Mouse (Mus musculus): Measurements from ENCODE around the gene Mitf. TPM values are rescaled to one million over a fixed set of nuclear protein-coding genes. Genes with fewer than 3 reads are reported as not detected.

Gene Mitf
- polyA plus RNA-seq, 1 experiment = 2.6 TPM

DNA sequence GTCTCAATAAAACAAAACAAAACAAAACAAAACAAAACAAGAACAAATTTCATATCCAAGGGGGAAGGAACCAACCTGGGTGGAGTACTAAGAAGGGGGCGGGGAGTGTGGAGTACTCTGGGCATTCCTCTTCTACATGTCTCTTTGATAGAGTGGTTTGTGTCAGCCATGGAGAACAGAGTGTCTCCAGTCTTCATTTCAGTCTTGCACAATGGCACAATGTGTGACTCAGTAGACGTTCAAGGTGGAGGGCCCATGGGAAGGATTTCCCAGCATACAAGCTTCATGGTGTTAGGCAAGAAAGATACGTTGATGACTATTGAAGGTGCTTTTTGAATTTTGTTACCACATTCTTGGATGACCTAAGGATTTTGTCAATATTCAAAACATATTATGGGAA is 117.4 kb downstream of the Mitf start:
- Histone ChIP-seq H3K4me1 (ENCODE audit: control insufficient read depth, insufficient read depth, insufficient read length) (no peaks in the 10 kb centered on the region), H3K4me3 (ENCODE audit: extremely low read depth, insufficient read depth, insufficient read length) (no peak overlapping the region), H3K36me3 (ENCODE audit: control insufficient read depth, insufficient read depth, low read length) (no peaks in the 10 kb centered on the region), H3K27me3 (ENCODE audit: control insufficient read depth, insufficient read depth, low read length) (no peaks in the 10 kb centered on the region), H3K27ac (ENCODE audit: insufficient read depth, low read length) (no peak overlapping the region)
- no peak for TF ChIP-seq CTCF (IDR thresholded peaks at IDR 0.05; ENCODE audit: extremely low read depth, insufficient read depth, insufficient read length, insufficient replicate concordance)
- no peak for TF ChIP-seq POLR2A (IDR thresholded peaks at IDR 0.05; ENCODE audit: low read depth, low read length)
- DNase-seq (ENCODE audit: low read depth in 1 of 2, low spot score in 2 of 2) = no peak
- WGBS = 92% methylated on average over 3 of the region's 3 CpGs

GRCm38 (mm10) chr6:97929051-97929450 is 122.2 kb downstream of the Mitf start:
- 71% methylated on average over 3 of the region's 3 CpGs for WGBS
- no peaks in the 10 kb centered on the region for H3K27me3 ChIP-seq (ENCODE audit: control insufficient read depth, insufficient read depth, low read length)
- TF ChIP-seq CTCF (IDR thresholded peaks at IDR 0.05; ENCODE audit: extremely low read depth, insufficient read depth, insufficient read length, insufficient replicate concordance) = no peak
- TF ChIP-seq POLR2A (IDR thresholded peaks at IDR 0.05; ENCODE audit: low read depth, low read length) = no peak

GRCm38 (mm10) chr6:97929466-97929865 is 122.6 kb downstream of the Mitf start:
- Histone ChIP-seq H3K4me3 (ENCODE audit: extremely low read depth, insufficient read depth, insufficient read length) (no peak overlapping the region), H3K27me3 (ENCODE audit: control insufficient read depth, insufficient read depth, low read length) (no peaks in the 10 kb centered on the region), H3K4me1 (ENCODE audit: control insufficient read depth, insufficient read depth, insufficient read length) (no peaks in the 10 kb centered on the region), H3K36me3 (ENCODE audit: control insufficient read depth, insufficient read depth, low read length) (no peaks in the 10 kb centered on the region), H3K27ac (ENCODE audit: insufficient read depth, low read length) (no peak overlapping the region)
- no peak for DNase-seq (ENCODE audit: low read depth in 1 of 2, low spot score in 2 of 2)
- WGBS = 36% methylated on average over 7 of the region's 7 CpGs
- TF ChIP-seq POLR2A (IDR thresholded peaks at IDR 0.05; ENCODE audit: low read depth, low read length) = no peak
- TF ChIP-seq CTCF (IDR thresholded peaks at IDR 0.05; ENCODE audit: extremely low read depth, insufficient read depth, insufficient read length, insufficient replicate concordance) = no peak

More at GRCm38 (mm10) chr6:97929051-97929450, 122.2 kb downstream of the Mitf start:
- no peak for DNase-seq (ENCODE audit: low read depth in 1 of 2, low spot score in 2 of 2)
- H3K4me3 ChIP-seq (ENCODE audit: extremely low read depth, insufficient read depth, insufficient read length) = no peak overlapping the region
- H3K27ac ChIP-seq (ENCODE audit: insufficient read depth, low read length) = no peak overlapping the region
- H3K4me1 ChIP-seq (ENCODE audit: control insufficient read depth, insufficient read depth, insufficient read length) = no peaks in the 10 kb centered on the region
- H3K36me3 ChIP-seq (ENCODE audit: control insufficient read depth, insufficient read depth, low read length) = no peaks in the 10 kb centered on the region

DNA sequence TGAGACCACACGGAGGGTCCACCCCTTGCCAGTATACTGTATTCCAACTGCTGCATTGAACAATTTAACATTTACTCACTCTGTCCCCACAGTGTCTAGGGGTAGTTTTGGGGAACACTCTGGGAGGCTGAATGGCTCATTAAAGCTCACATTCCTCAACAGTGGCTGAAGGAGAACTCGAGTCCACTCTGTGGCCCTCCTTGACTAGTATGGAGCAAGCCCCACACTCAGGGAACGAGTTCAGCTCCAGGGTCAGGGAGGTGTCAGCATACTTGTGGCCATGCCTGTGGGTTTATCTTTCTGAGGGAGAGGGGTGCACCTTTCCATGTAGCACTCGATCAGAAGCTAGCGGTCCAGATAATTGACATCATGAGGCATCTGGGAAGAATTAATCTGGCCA is 130.3 kb downstream of the Mitf start:
- H3K4me3 ChIP-seq (ENCODE audit: extremely low read depth, insufficient read depth, insufficient read length) = no peak overlapping the region
- WGBS = 85% methylated on average over 5 of the region's 5 CpGs
- H3K36me3 ChIP-seq (ENCODE audit: control insufficient read depth, insufficient read depth, low read length) = no peaks in the 10 kb centered on the region

DNA sequence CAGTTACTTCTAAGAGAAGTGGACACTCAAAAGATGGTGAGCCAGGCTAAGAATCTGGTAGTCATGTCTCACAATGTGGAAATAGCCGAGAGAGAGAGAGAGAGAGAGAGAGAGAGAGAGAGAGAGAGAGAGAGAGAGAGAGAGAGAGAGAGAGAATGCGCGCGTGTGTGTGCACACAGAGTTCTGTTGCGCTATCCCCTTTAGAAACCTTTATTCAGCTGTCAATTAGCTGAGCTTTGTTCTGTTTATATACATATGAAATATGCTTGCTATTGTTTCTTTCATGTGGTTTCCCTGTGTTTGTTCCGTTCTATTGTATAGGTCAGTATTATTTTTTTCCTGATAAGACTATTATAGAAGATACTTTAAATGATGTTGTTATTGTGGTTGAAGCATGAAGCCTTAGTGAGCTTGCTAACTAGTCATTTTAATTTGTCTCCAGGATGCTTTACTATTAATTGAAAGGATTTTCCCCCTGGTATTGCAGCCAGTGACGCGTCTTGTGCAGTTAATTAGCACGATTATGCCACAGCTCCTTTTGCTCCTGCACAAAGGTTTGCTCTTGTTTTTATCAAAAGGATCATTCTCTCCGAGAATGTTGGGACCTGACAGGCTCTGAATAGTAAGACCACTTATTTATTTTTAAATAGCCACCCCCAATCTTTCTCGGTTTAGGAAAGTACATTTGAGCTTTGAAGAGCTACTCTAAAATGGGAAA is 131.2 kb downstream of the Mitf start:
- Histone ChIP-seq H3K27me3 (ENCODE audit: control insufficient read depth, insufficient read depth, low read length) (no peaks in the 10 kb centered on the region), H3K27ac (ENCODE audit: insufficient read depth, low read length) (no peak overlapping the region), H3K4me3 (ENCODE audit: extremely low read depth, insufficient read depth, insufficient read length) (no peak overlapping the region), H3K4me1 (ENCODE audit: control insufficient read depth, insufficient read depth, insufficient read length) (no peaks in the 10 kb centered on the region), H3K36me3 (ENCODE audit: control insufficient read depth, insufficient read depth, low read length) (no peaks in the 10 kb centered on the region)
- WGBS = 88% methylated on average over 11 of the region's 11 CpGs
- TF ChIP-seq CTCF (IDR thresholded peaks at IDR 0.05; ENCODE audit: extremely low read depth, insufficient read depth, insufficient read length, insufficient replicate concordance) = no peak
- no peak for TF ChIP-seq POLR2A (IDR thresholded peaks at IDR 0.05; ENCODE audit: low read depth, low read length)
- no peak for DNase-seq (ENCODE audit: low read depth in 1 of 2, low spot score in 2 of 2)

More for the DNA sequence above, 130.3 kb downstream of the Mitf start:
- DNase-seq (ENCODE audit: low read depth in 1 of 2, low spot score in 2 of 2) = no peak
- H3K27me3 ChIP-seq (ENCODE audit: control insufficient read depth, insufficient read depth, low read length) = no peaks in the 10 kb centered on the region
- no peaks in the 10 kb centered on the region for H3K4me1 ChIP-seq (ENCODE audit: control insufficient read depth, insufficient read depth, insufficient read length)
- TF ChIP-seq CTCF (IDR thresholded peaks at IDR 0.05; ENCODE audit: extremely low read depth, insufficient read depth, insufficient read length, insufficient replicate concordance) (no peak), POLR2A (IDR thresholded peaks at IDR 0.05; ENCODE audit: low read depth, low read length) (no peak)
- no peak overlapping the region for H3K27ac ChIP-seq (ENCODE audit: insufficient read depth, low read length)

GRCm38 (mm10) chr6:97940916-97941315 is 134.1 kb downstream of the Mitf start:
- Histone ChIP-seq H3K36me3 (ENCODE audit: control insufficient read depth, insufficient read depth, low read length) (no peaks in the 10 kb centered on the region), H3K27me3 (ENCODE audit: control insufficient read depth, insufficient read depth, low read length) (no peaks in the 10 kb centered on the region), H3K4me1 (ENCODE audit: control insufficient read depth, insufficient read depth, insufficient read length) (no peaks in the 10 kb centered on the region), H3K4me3 (ENCODE audit: extremely low read depth, insufficient read depth, insufficient read length) (no peak overlapping the region), H3K27ac (ENCODE audit: insufficient read depth, low read length) (no peak overlapping the region)
- 95% methylated on average over 12 of the region's 12 CpGs for WGBS
- DNase-seq (ENCODE audit: low read depth in 1 of 2, low spot score in 2 of 2) = no peak
- TF ChIP-seq POLR2A (IDR thresholded peaks at IDR 0.05; ENCODE audit: low read depth, low read length) = no peak
- no peak for TF ChIP-seq CTCF (IDR thresholded peaks at IDR 0.05; ENCODE audit: extremely low read depth, insufficient read depth, insufficient read length, insufficient replicate concordance)
